In the genomic region with DNA sequence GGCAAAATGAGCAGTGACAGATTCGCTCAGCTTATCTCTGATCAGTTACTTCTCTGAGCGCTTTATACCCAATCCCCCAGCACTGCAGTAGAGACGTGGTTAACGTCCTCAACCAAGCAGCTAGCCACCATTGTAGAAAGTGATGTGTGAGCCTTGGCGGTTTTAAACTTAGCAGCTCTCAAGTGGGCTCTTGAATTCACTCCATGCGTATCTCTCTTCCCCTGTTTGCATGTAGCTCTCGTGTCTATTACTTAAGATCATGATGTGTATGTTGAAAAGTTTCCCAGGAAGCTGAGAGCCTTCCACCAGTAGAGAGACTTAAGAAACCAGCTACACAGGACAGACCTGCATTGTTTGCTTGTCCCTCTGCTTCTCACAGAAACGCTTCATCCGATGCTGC, we compare ENCODE assay signal across 29 mouse cellular contexts. TPM values are rescaled to one million over a fixed set of nuclear protein-coding genes. Genes with fewer than 3 reads are reported as not detected.
DNase-seq lines count a peak whose midpoint lies in the region; ATAC-seq and TF ChIP-seq lines count a peak whose summit lies in the region.
"Had no signal": no experiment of that assay in that cellular context is flagged by ENCODE, and none has a peak within 500 bp of the region (broad histone marks: within the 10 kb centered on the region; RNA-seq: fewer than 3 reads in every experiment).

No protein-coding gene starts in this region.

- TF ChIP-seq EP300 in lung, postnatal 0 days (IDR thresholded peaks at IDR 0.05), result peak; percentile 45; the same call in 1 of the 2 replicates

- H3K36me3 ChIP-seq in heart, embryonic 11.5 days (ENCODE audit: control insufficient read depth, insufficient read depth, low read length), result peaks cover 4% of the 10 kb centered on the region; the same call in 1 of the 2 replicates
- peaks cover 22% of the 10 kb centered on the region for H3K36me3 ChIP-seq in intestine, embryonic 14.5 days (ENCODE audit: control insufficient read depth, insufficient read depth, low read length)
- H3K36me3 ChIP-seq in intestine, postnatal 0 days (ENCODE audit: control insufficient read depth, insufficient read depth), result peaks cover 17% of the 10 kb centered on the region
- H3K36me3 ChIP-seq in lung, postnatal 0 days (ENCODE audit: insufficient read depth, low read length), result no peaks in the 10 kb centered on the region; the same call in 1 of the 2 replicates
- H3K36me3 ChIP-seq: G1E had no signal

- H3K4me1 ChIP-seq in heart, embryonic 11.5 days (ENCODE audit: control insufficient read depth, insufficient read depth, low read length), result peaks cover 2% of the 10 kb centered on the region; the same call in 1 of the 2 replicates
- no peaks in the 10 kb centered on the region for H3K4me1 ChIP-seq in intestine, embryonic 14.5 days (replicated peaks; ENCODE audit: control insufficient read depth, insufficient read depth, low read length)
- H3K4me1 ChIP-seq in intestine, postnatal 0 days (replicated peaks; ENCODE audit: control insufficient read depth, insufficient read depth, low read length), result no peaks in the 10 kb centered on the region
- H3K4me1 ChIP-seq in lung, postnatal 0 days (ENCODE audit: insufficient read depth, low read depth, low read length), result no peaks in the 10 kb centered on the region; the same call in 1 of the 2 replicates
- no peaks in the 10 kb centered on the region; the same call in 1 of the 2 replicates for H3K4me1 ChIP-seq in lung, adult 2 months (ENCODE audit: control insufficient read depth, insufficient read depth, low read length)
- H3K4me1 ChIP-seq: embryonic facial prominence, embryonic 15.5 days had no signal

- H3K4me3 ChIP-seq in heart, embryonic 11.5 days (ENCODE audit: low read depth, low read length), result no peak overlapping the region
- no peak overlapping the region for H3K4me3 ChIP-seq in intestine, embryonic 14.5 days (ENCODE audit: low read depth, low read length)
- no peak overlapping the region for H3K4me3 ChIP-seq in intestine, postnatal 0 days (ENCODE audit: low read depth, low read length)
- H3K4me3 ChIP-seq in lung, postnatal 0 days (ENCODE audit: low read depth, low read length), result no peak overlapping the region
- H3K4me3 ChIP-seq in lung, adult 2 months (replicated peaks; ENCODE audit: extremely low read depth, low read depth, low read length), result no peak overlapping the region
- H3K4me3 ChIP-seq: embryonic facial prominence, embryonic 12.5 days; embryonic facial prominence, embryonic 15.5 days; forebrain, embryonic 13.5 days; gastrocnemius, adult 2 months; heart, embryonic 13.5 days; hindbrain, embryonic 13.5 days had no signal

- no peak overlapping the region for H3K9ac ChIP-seq in heart, embryonic 11.5 days (ENCODE audit: low read depth, low read length)
- H3K9ac ChIP-seq in intestine, embryonic 14.5 days (ENCODE audit: low read length), result no peak overlapping the region
- H3K9ac ChIP-seq in intestine, postnatal 0 days (ENCODE audit: low read depth, low read length), result no peak overlapping the region
- no peak overlapping the region for H3K9ac ChIP-seq in lung, postnatal 0 days (replicated peaks; ENCODE audit: low read depth)
- H3K9ac ChIP-seq: embryonic facial prominence, embryonic 12.5 days; embryonic facial prominence, embryonic 15.5 days; forebrain, embryonic 13.5 days; forebrain, postnatal 0 days; heart, embryonic 13.5 days; hindbrain, embryonic 13.5 days had no signal

- 54% methylated on average over 9 of the region's 9 CpGs for WGBS in heart, embryonic 11.5 days (ENCODE audit: insufficient replicate concordance)
- WGBS in intestine, embryonic 14.5 days, result 79% methylated on average over 9 of the region's 9 CpGs
- 77% methylated on average over 9 of the region's 9 CpGs for WGBS in intestine, postnatal 0 days
- 61% methylated on average over 9 of the region's 9 CpGs for WGBS in lung, postnatal 0 days
- 71% methylated on average over 9 of the region's 9 CpGs for WGBS in lung, adult 2 months

- peaks cover 49% of the 10 kb centered on the region for H3K27me3 ChIP-seq in heart, embryonic 11.5 days (ENCODE audit: control insufficient read depth, insufficient read depth, low read length)
- no peaks in the 10 kb centered on the region for H3K27me3 ChIP-seq in intestine, embryonic 14.5 days (replicated peaks; ENCODE audit: control insufficient read depth, insufficient read depth, low read length)
- H3K27me3 ChIP-seq in intestine, postnatal 0 days (replicated peaks; ENCODE audit: control insufficient read depth, insufficient read depth, low read length), result no peaks in the 10 kb centered on the region
- H3K27me3 ChIP-seq in lung, postnatal 0 days (replicated peaks; ENCODE audit: insufficient read depth, low read length), result no peaks in the 10 kb centered on the region
- H3K27me3 ChIP-seq: CH12.LX; embryonic facial prominence, embryonic 12.5 days; embryonic facial prominence, embryonic 15.5 days; forebrain, embryonic 13.5 days; hindbrain, embryonic 13.5 days had no signal

- no peak overlapping the region for H3K27ac ChIP-seq in heart, embryonic 11.5 days (ENCODE audit: low read depth, low read length)
- H3K27ac ChIP-seq in intestine, embryonic 14.5 days (ENCODE audit: low read depth), result no peak overlapping the region
- no peak overlapping the region for H3K27ac ChIP-seq in intestine, postnatal 0 days (ENCODE audit: low read depth, low read length)
- H3K27ac ChIP-seq in lung, postnatal 0 days (ENCODE audit: low read length), result no peak overlapping the region
- H3K27ac ChIP-seq: embryonic facial prominence, embryonic 12.5 days; embryonic facial prominence, embryonic 15.5 days; forebrain, embryonic 13.5 days; gastrocnemius, adult 2 months; heart, embryonic 13.5 days; hindbrain, embryonic 13.5 days; hindbrain, postnatal 0 days had no signal

- ATAC-seq in heart, embryonic 11.5 days (replicated peaks; ENCODE audit: insufficient number of reproducible peaks, low FRiP score, low TSS enrichment), result no peak
- no peak for ATAC-seq in intestine, embryonic 14.5 days (replicated peaks; ENCODE audit: low FRiP score, low TSS enrichment, low read depth)
- no peak for ATAC-seq in intestine, postnatal 0 days
- peak; percentile 57 for ATAC-seq in lung, postnatal 0 days
- ATAC-seq: forebrain, embryonic 13.5 days; forebrain, postnatal 0 days; hindbrain, postnatal 0 days; inflammation-experienced regulatory T-cells, adult 6 months had no signal

- no peak overlapping the region for H3K4me2 ChIP-seq in heart, embryonic 11.5 days
- H3K4me2 ChIP-seq in intestine, embryonic 14.5 days (ENCODE audit: low read length), result no peak overlapping the region
- no peak overlapping the region for H3K4me2 ChIP-seq in intestine, postnatal 0 days (replicated peaks; ENCODE audit: low read depth)
- no peak overlapping the region for H3K4me2 ChIP-seq in lung, postnatal 0 days (replicated peaks; ENCODE audit: low read depth, low read length)
- H3K4me2 ChIP-seq: embryonic facial prominence, embryonic 12.5 days; embryonic facial prominence, embryonic 15.5 days; forebrain, embryonic 13.5 days; heart, embryonic 13.5 days; hindbrain, embryonic 13.5 days had no signal

- H3K9me3 ChIP-seq in heart, embryonic 11.5 days (replicated peaks; ENCODE audit: control insufficient read depth, low read length), result no peaks in the 10 kb centered on the region
- no peaks in the 10 kb centered on the region for H3K9me3 ChIP-seq in intestine, embryonic 14.5 days (ENCODE audit: control insufficient read depth, low read length)
- no peaks in the 10 kb centered on the region for H3K9me3 ChIP-seq in intestine, postnatal 0 days (ENCODE audit: control insufficient read depth)
- H3K9me3 ChIP-seq in lung, postnatal 0 days (ENCODE audit: low read length), result no peaks in the 10 kb centered on the region
- H3K9me3 ChIP-seq: embryonic facial prominence, embryonic 15.5 days had no signal

- DNase-seq in heart, adult 11 months, result peak; percentile 53
- peak; percentile 28 for DNase-seq in intestine, embryonic 14.5 days (ENCODE audit: low spot score)
- DNase-seq in lung, postnatal 0 days (ENCODE audit: low spot score), result peak; percentile 64
- no peak for DNase-seq in lung, adult 2 months
- DNase-seq in fat pad, adult 2 months (ENCODE audit: extremely low read depth, low read depth, low spot score), result peak; percentile 10
- DNase-seq in natural killer cell, adult 2 months (ENCODE audit: low spot score in 2 of 2), result no peak
- DNase-seq: adrenal gland, adult 2 months; adrenal gland, postnatal 14 days; B cell, adult 2 months; cerebellum, adult 11 months; cerebellum, adult 2 months; cerebellum, adult 9-11 months; cerebellum, postnatal 25 days; forebrain, postnatal 0 days; gastrocnemius, adult 2 months; gastrocnemius, postnatal 14 days; heart, adult 18-20 months; kidney, adult 11 months had no signal

- TF ChIP-seq CTCF in intestine, postnatal 0 days (IDR thresholded peaks at IDR 0.05; ENCODE audit: low read depth), result no peak
- no peak for TF ChIP-seq CTCF in lung, postnatal 0 days (IDR thresholded peaks at IDR 0.05)
- no peak for TF ChIP-seq CTCF in lung, adult 2 months (IDR thresholded peaks at IDR 0.05; ENCODE audit: insufficient read depth, low read length)

- no peak for TF ChIP-seq POLR2A in lung, adult 2 months (IDR thresholded peaks at IDR 0.05; ENCODE audit: borderline replicate concordance, extremely low read depth, low read depth, low read length)

RNA-seq across cellular contexts. Expression of a gene that starts 46.9 kb away (rescaled TPM):
- 4.1 and 4.9 TPM in 2 replicates for polyA plus RNA-seq in heart, embryonic 11.5 days (2014; fragmentation: Nextera tagmentation; extraction: Ambion mirVana)
- polyA plus RNA-seq in intestine, embryonic 14.5 days (2014; fragmentation: Nextera tagmentation; extraction: Ambion mirVana), result 12.6 and 12.8 TPM in 2 replicates
- 7.2 and 8.7 TPM in 2 replicates for polyA plus RNA-seq in intestine, postnatal 0 days (2015; fragmentation: Nextera tagmentation; extraction: Ambion mirVana)
- 9.6 and 9.7 TPM in 2 replicates for polyA plus RNA-seq in lung, postnatal 0 days (2015; fragmentation: Nextera tagmentation; extraction: Ambion mirVana)
- polyA plus RNA-seq in lung, adult 2 months (2012; rRNA removed), result 15.3 and 16.9 TPM in 2 replicates
- polyA plus RNA-seq: G1E had no signal

Comparison
In these comparisons a context has a peak if more than half of its experiments do, and no peak if none do; other contexts are left out.
1. DNase-seq: peak in heart, adult 11 months (single experiment), intestine, embryonic 14.5 days (single experiment), lung, postnatal 0 days (single experiment) and fat pad, adult 2 months (single experiment); none in lung, adult 2 months (single experiment) and natural killer cell, adult 2 months (0 of 2).